Mouse (Mus musculus) myocyte (in vitro differentiated cells): Measurements from ENCODE around the gene Hoxa13.

Source experiments
- E2F4 ChIP-seq: IDR thresholded peaks from one replicate; pipeline ENCODE4 v1.6.1; 2011; ENCODE audit warnings: mild to moderate bottlenecking, control low read depth, moderate library complexity; ENCODE audit not compliant: insufficient read depth
- MAX ChIP-seq: IDR thresholded peaks from one replicate; pipeline ENCODE4 v1.6.1; 2011; ENCODE audit warnings: low read depth, mild to moderate bottlenecking, control low read depth
- MYOG ChIP-seq, 3 experiments: IDR thresholded peaks; one replicate each; pipeline ENCODE4 v1.6.1; 2011; ENCODE audit warnings: control low read depth in 2 of 3, low read depth in 2 of 3, mild to moderate bottlenecking in 2 of 3; ENCODE audit not compliant: insufficient read length in 2 of 3, control insufficient read depth in 1 of 3, insufficient read depth in 1 of 3
- POLR2A ChIP-seq: IDR thresholded peaks from one replicate; pipeline ENCODE4 v1.6.1; 2011; ENCODE audit warnings: low read depth, mild to moderate bottlenecking, control low read depth, moderate library complexity; ENCODE audit not compliant: insufficient read length
- POLR2AphosphoS2 ChIP-seq: IDR thresholded peaks from one replicate; pipeline ENCODE4 v1.6.1; 2011; ENCODE audit warnings: low read depth, control low read depth; ENCODE audit not compliant: insufficient read length
- REST ChIP-seq: IDR thresholded peaks from one replicate; pipeline ENCODE4 v1.6.1; 2011; ENCODE audit warnings: mild to moderate bottlenecking, control low read depth, moderate library complexity; ENCODE audit not compliant: insufficient read depth, insufficient read length
- SRF ChIP-seq: IDR thresholded peaks from one replicate; pipeline ENCODE4 v1.6.1; 2011; ENCODE audit warnings: low read depth; ENCODE audit not compliant: control insufficient read depth, insufficient read length
- TCF12 ChIP-seq: IDR thresholded peaks from one replicate; pipeline ENCODE4 v1.6.1; 2011; ENCODE audit warnings: mild to moderate bottlenecking, control low read depth; ENCODE audit not compliant: poor library complexity, insufficient read depth, severe bottlenecking

DNA sequence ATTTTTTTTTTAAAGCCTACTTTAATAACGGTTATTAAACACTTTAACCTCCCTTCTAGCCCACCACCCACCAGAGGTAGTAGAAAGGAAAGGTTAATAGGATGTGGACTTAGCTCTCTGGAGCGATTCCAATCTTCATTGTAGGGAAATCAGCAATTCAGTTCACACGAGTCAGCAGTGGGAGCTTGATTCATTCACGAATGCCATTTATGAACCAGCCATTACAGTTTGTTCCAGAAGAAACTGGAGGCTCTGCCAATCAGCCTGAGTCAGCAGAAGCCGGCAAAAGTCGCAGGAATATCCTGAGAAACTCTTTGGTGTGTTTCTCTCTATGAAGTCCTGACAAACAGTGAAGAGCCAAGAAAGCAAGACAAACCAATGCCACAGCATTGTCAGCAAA, 33.9 kb upstream of the Hoxa13 start:
- no peak for TF ChIP-seq POLR2A
- TF ChIP-seq MYOG (IDR thresholded peaks at IDR 0.05; ENCODE audit: control insufficient read depth in 1 of 3, insufficient read depth in 1 of 3, insufficient read length in 2 of 3, low read depth in 2 of 3) = no peak
- TF ChIP-seq REST = no peak
- TF ChIP-seq MAX = no peak
- no peak for TF ChIP-seq POLR2AphosphoS2
- TF ChIP-seq E2F4 = no peak
- no peak for TF ChIP-seq SRF
- no peak for TF ChIP-seq TCF12
